Mouse (Mus musculus) ES-E14 (cell line): Measurements from ENCODE around the gene Ndufc1.

Experiments used
- CHD2 ChIP-seq: IDR thresholded peaks from 2 replicates; pipeline ENCODE4 v1.6.1; 2014; ENCODE audit warnings: mild to moderate bottlenecking, low read depth, low read length, inconsistent platforms
- HCFC1 ChIP-seq: IDR thresholded peaks from 2 replicates; pipeline ENCODE4 v1.6.1; 2012; ENCODE audit warnings: low read length, inconsistent platforms, borderline replicate concordance; ENCODE audit not compliant: insufficient read depth
- MAFK ChIP-seq: IDR thresholded peaks from 2 replicates; pipeline ENCODE4 v1.6.1; 2014; ENCODE audit warnings: mild to moderate bottlenecking, low read depth, low read length, inconsistent platforms; ENCODE audit not compliant: insufficient read depth
- ZC3H11A ChIP-seq: IDR thresholded peaks from 2 replicates; pipeline ENCODE4 v1.6.1; 2012; ENCODE audit warnings: low read depth, mild to moderate bottlenecking, inconsistent platforms, low read length, borderline replicate concordance
- ZNF384 ChIP-seq: IDR thresholded peaks from 2 replicates; pipeline ENCODE4 v1.6.1; 2012; ENCODE audit warnings: low read depth, low read length, inconsistent platforms

DNA sequence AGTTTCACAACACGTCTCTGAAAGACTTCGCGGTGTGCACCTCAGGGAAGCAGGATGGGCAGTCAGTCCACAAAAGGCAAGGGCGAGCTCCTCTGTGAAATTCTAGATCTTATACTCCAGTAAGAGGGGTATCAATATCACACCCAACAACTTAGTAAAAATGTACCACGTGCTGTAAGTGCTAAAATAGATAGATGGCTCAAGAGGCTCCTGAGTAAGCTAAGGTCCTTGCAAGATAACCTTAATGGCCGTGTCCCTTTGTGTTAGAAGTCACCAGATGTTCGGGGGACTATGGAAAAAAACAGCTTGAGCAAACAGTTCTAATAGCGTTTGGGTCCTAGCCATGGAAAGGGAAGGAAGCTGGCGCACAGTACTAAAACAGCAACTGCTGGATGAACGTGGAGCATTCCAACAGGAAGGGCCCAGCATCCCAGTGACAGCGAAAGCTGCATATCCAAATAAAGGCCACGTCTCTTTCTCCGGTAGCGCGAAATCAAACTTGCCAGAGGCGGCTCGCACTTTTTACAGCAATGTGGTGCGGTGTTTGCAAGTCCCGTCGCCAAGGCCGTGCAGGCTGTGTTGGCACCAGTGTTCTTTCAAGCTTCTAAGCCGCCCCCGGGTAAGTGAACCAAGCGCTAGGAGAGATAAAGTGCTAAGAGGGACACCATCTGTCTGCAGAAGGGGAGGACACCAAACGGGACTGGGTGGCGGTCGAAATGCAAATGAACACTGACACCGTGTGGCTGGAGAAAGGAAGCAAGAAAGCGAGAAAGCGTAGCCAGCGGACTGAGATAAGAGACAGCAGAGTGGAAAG lies 43.9 kb downstream of the Ndufc1 start:
- TF ChIP-seq ZC3H11A (no peak), MAFK (no peak), CHD2 (no peak), HCFC1 (0 out of 2 replicates have a peak, but pooled peaks have one; percentile 26), ZNF384 (no peak)
